Mouse (Mus musculus) limb, embryonic 12.5 days (tissue): ENCODE data around the gene Zfp983. TPM values are rescaled to one million over a fixed set of nuclear protein-coding genes. Genes with fewer than 3 reads are reported as not detected.
"Not testable (repeated sequence)": the region's sequence is repeated elsewhere in the genome, so short reads cannot be mapped to it uniquely, and the experiment has no call there.

ENCODE experiments used
- ATAC-seq: fragments of 200-750 bp; cut with Nextera tagmentation; 2 replicates; pipeline ENCODE4 v1.8.0; 2017; ENCODE audit warnings: low read depth, moderate TSS enrichment; ENCODE audit not compliant: insufficient number of reproducible peaks, insufficient read depth, low FRiP score, low TSS enrichment
- H3K27ac ChIP-seq: fragments of 300-500 bp; sonication (generic); 2 replicates; pipeline ENCODE4 v1.5.1; 2016; ENCODE audit warnings: mild to moderate bottlenecking, moderate library complexity
- H3K27me3 ChIP-seq: fragments of 300-500 bp; sonication (generic); 2 replicates; pipeline ENCODE4 v1.6.1; 2016; ENCODE audit warnings: mild to moderate bottlenecking, moderate library complexity
- H3K36me3 ChIP-seq: fragments of 300-500 bp; sonication (generic); 2 replicates; pipeline ENCODE4 v1.6.1; 2016; ENCODE audit warnings: mild to moderate bottlenecking, moderate library complexity
- H3K4me1 ChIP-seq: fragments of 300-500 bp; sonication (generic); replicated peaks from 2 replicates; pipeline ENCODE4 v1.6.1; 2016
- H3K4me2 ChIP-seq: fragments of 300-500 bp; sonication (generic); 2 replicates; pipeline ENCODE4 v1.6.1; 2016; ENCODE audit warnings: mild to moderate bottlenecking, moderate library complexity
- H3K4me3 ChIP-seq: fragments of 300-500 bp; sonication (generic); replicated peaks from 2 replicates; pipeline ENCODE4 v1.5.1; 2016; ENCODE audit warnings: mild to moderate bottlenecking
- H3K9ac ChIP-seq: fragments of 300-500 bp; sonication (generic); replicated peaks from 2 replicates; pipeline ENCODE4 v1.6.1; 2016; ENCODE audit warnings: mild to moderate bottlenecking, moderate library complexity
- H3K9me3 ChIP-seq: fragments of 300-500 bp; sonication (generic); 2 replicates; pipeline ENCODE4 v1.6.1; 2016; ENCODE audit warnings: mild to moderate bottlenecking, moderate library complexity
- WGBS: fragments of 180-500 bp; shearing (Covaris S2); methylation state at CpG from one replicate; pipeline ENCODE4 v1.1.7; 2016; 5-methylcytosine and 5-hydroxymethylcytosine counted together
- polyA plus RNA-seq: library from polyadenylated mRNA; unstranded; fragments of >200 nt; fragmentation: Nextera tagmentation; extraction: Ambion mirVana; gene quantifications from 2 replicates; pipeline ENCODE4 v1.2.1, GENCODE M21; 2016

Zfp983 gene
- polyA plus RNA-seq = 5.2 and 7.1 TPM in 2 replicates

DNA sequence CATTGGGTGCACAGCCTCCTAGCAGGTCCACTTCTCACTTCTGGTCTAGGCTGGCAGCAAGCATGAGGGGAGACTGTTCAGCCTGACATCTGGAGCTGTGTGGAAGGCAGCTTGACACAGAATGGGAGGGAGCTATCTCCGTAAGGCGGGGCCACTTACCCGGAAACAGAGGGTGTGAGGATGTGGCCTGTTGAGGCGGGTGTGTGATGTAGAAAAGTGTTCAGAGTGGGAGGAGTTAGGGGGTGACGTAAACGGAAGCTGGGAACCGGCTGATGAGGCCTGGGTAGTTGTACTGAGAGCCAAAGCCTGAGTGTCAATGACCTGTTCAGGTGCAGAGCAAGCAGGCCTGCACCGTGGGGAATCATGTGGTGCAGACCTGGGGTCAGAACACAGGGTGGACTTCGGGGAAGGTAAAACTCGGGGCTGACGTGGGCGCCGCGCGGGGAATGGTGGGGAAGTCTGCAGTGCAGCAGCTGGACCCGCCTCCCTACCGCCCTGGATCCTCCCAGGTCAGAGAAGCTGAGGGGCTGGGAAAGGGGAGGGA lies at the start of gene Zfp983:
Gene Zfp983 (plus strand): TSS at position 261 of the 544 bp plus-strand sequence.
- Histone ChIP-seq H3K4me2 (peak within 1 kb of the TSS; percentile 53), H3K9ac (peak within 1 kb of the TSS; percentile 44; the same call in 1 of the 2 replicates), H3K4me3 (peak within 1 kb of the TSS; percentile 46), H3K27ac (peak within 1 kb of the TSS; percentile 81)
- peak; percentile 100 for ATAC-seq
- not testable (repeated sequence) for H3K36me3 ChIP-seq, H3K4me1 ChIP-seq, H3K9me3 ChIP-seq, H3K27me3 ChIP-seq
- under 1% methylated on average over 17 of the region's 17 CpGs for WGBS

DNA sequence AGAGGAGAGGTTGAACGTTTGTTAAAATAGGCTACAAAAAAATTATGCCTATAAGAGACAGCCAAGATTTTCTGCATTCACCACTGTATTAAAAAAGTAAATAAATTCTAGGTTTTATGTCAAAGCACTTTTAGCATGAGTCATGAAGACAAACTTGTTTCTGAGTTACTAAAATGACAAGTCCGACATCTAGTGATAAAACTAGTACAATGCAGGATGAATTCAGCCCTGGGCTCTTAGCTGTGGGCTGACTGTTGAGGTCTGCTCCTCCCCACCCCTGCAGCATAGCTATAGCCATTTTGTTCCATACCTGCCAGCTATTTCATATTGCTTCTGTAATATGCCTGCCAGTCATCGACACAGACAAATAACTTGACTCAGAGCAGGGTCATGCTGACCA lies 34.1 kb upstream of the Zfp983 start:
- no peak overlapping the region for H3K27ac ChIP-seq
- H3K9me3 ChIP-seq = no peaks in the 10 kb centered on the region; the same call in 1 of the 2 replicates
- H3K4me1 ChIP-seq = no peaks in the 10 kb centered on the region
- no peaks in the 10 kb centered on the region for H3K27me3 ChIP-seq
- no peaks in the 10 kb centered on the region for H3K36me3 ChIP-seq
- 79% methylated on average over 3 of the region's 3 CpGs for WGBS
- no peak overlapping the region for H3K9ac ChIP-seq
- no peak overlapping the region for H3K4me2 ChIP-seq
- H3K4me3 ChIP-seq = no peak overlapping the region
- ATAC-seq = no peak

DNA sequence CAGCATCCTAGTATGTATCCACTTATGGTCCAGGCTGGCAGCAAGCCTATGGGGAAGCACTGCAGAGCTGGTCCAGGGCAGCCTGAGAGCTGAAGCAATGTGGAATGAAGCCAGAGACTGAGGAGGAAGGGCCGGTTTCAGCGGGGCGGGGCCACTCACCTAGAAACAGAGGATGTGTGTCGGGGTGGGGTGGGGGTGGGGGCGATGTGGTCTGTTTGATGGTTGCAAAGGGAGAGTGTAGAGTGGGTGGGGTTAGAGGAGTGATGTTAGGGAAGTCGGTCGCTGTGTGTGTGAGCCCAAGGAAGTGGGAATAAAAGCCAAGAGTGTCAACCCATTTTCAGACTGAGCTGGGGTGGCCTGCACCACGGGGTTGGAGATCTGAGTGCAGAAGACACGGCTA lies 33.1 kb upstream of the Zfp983 start:
- Histone ChIP-seq H3K4me3 (no peak overlapping the region), H3K9ac (no peak overlapping the region), H3K4me2 (peak overlapping the region; percentile 43), H3K27ac (no peak overlapping the region), H3K4me1 (no peaks in the 10 kb centered on the region), H3K36me3 (no peaks in the 10 kb centered on the region), H3K9me3 (no peaks in the 10 kb centered on the region; the same call in 1 of the 2 replicates), H3K27me3 (no peaks in the 10 kb centered on the region)
- 8% methylated on average over 9 of the region's 9 CpGs for WGBS
- ATAC-seq = peak; percentile 37; the same call in 1 of the 2 replicates

DNA sequence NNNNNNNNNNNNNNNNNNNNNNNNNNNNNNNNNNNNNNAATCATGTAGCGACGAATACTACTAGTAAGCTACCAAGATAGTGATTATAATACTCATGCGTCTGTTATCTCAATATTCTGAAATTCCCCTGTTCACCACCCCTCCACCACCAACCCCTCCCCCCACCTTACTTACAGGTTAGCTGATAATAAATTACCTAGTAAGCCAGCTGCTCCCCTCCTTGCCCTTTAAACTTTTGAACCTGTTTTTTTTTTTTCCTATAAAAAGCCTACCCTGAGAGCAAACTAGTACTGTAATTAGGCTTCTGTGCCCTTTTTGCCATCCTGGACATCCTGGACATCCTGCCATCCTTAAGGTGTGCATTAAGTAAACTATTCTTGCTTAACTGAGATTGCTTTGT lies 26.8 kb upstream of the Zfp983 start:
- Histone ChIP-seq H3K4me3 (no peak overlapping the region), H3K36me3 (no peaks in the 10 kb centered on the region), H3K9me3 (no peaks in the 10 kb centered on the region), H3K4me1 (no peaks in the 10 kb centered on the region), H3K27ac (no peak overlapping the region), H3K4me2 (no peak overlapping the region), H3K27me3 (no peaks in the 10 kb centered on the region), H3K9ac (no peak overlapping the region)
- WGBS = 0% methylated on average over 1 of the region's 3 CpGs
- ATAC-seq = no peak

DNA sequence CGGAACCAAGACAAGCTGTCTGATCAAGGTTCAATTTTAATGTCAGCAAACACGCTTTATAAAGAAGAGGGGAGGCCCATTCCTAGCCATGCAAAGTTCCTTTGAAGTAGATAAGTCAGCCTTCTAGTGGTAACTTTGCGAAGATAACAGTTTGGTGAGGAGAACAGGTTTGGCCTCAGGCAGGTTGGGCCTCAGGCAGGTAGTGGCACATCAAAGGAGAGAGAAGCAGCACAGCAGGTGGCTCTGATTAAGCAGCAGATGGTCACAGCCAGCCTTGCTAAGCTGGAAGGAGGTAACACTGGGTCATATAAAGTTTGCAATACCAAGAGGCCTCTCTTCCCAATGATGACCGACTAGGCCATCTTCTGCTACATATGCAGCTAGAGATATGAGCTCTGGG lies 14.7 kb upstream of the Zfp983 start:
- H3K36me3 ChIP-seq, H3K27me3 ChIP-seq, H3K4me3 ChIP-seq, ATAC-seq, H3K9ac ChIP-seq, H3K4me2 ChIP-seq, H3K27ac ChIP-seq, H3K4me1 ChIP-seq: not testable (repeated sequence)
- WGBS = 53% methylated on average over 4 of the region's 4 CpGs
- H3K9me3 ChIP-seq = 0 out of 2 replicates have a peak, but pooled peaks cover 10% of the 10 kb centered on the region

DNA sequence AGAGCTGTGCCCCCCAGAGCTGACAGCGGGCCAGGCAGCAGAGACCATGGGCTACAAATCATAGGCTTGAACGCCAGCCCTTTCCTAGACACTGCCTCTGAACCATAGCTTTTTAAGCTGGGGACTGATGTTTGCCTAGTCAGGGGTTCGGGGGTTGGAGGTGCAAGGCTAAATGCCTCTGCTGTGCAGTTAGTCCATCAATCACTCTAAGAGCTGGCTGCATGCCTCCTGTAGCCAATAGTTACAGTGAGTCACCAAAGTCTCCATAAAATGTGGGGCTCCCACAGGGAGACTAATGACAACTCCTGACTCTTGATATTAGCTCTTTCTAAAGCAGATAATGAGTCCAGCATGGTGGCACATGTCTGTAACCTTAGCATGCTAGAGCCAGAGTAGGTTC lies 1.6 kb upstream of the Zfp983 start:
- Histone ChIP-seq H3K4me1 (no peaks in the 10 kb centered on the region), H3K4me2 (no peak overlapping the region), H3K9me3 (0 out of 2 replicates have a peak, but pooled peaks cover 2% of the 10 kb centered on the region), H3K4me3 (no peak overlapping the region), H3K27me3 (no peaks in the 10 kb centered on the region), H3K9ac (no peak overlapping the region), H3K27ac (no peak overlapping the region), H3K36me3 (no peaks in the 10 kb centered on the region)
- 40% methylated on average over 3 of the region's 3 CpGs for WGBS
- ATAC-seq = no peak

DNA sequence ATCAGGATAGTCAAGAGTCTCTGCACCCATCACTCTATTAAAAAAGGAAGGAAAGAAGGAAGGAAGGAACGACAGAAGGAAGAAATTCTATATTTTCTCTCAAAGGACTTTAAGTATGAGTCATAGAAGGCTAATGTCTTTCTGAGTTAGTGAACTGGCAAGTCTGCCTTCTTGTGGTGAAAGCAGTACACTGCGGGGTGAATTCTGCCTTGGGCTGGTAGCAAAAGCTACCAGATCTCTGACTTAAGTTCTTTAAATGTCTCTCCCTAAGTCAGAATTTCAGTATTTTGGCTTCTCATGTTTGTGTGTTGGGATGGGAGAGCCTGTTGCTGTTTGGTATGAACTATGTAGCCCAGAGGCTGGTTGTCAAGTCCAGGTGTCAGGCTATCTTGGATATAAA lies 488 bp upstream of the Zfp983 start:
- no peaks in the 10 kb centered on the region for H3K27me3 ChIP-seq
- 0 out of 2 replicates have a peak, but pooled peaks cover 2% of the 10 kb centered on the region for H3K9me3 ChIP-seq
- H3K27ac ChIP-seq = peak overlapping the region; percentile 81
- peak overlapping the region; percentile 46 for H3K4me3 ChIP-seq
- no peaks in the 10 kb centered on the region for H3K4me1 ChIP-seq
- 23% methylated on average over 2 of the region's 2 CpGs for WGBS
- H3K9ac ChIP-seq = peak overlapping the region; percentile 31; the same call in 1 of the 2 replicates
- no peaks in the 10 kb centered on the region for H3K36me3 ChIP-seq
- peak overlapping the region; percentile 53 for H3K4me2 ChIP-seq
- ATAC-seq = peak; percentile 7; the same call in 1 of the 2 replicates

DNA sequence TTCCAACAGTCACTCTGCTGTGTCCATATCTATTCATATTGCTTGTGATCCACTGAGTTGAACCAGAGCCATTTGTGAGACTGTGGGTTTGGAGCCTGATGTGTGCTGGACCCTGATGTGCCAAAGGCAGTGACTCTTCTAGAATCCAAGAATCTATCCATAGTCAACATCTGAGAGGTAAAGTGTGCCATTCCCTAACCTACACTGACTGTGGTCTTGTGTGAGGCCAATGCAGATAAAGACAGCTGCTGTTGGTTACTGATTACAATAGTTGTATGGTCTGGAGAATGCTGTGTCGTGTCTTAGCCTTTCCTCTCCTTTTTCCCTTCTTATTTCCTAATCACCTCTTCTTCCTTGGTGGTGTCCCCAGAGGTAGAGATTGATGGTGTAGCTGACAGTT lies 28.4 kb downstream of the Zfp983 start:
- ATAC-seq, H3K27ac ChIP-seq: not testable (repeated sequence)
- 38% methylated on average over 1 of the region's 1 CpGs for WGBS

DNA sequence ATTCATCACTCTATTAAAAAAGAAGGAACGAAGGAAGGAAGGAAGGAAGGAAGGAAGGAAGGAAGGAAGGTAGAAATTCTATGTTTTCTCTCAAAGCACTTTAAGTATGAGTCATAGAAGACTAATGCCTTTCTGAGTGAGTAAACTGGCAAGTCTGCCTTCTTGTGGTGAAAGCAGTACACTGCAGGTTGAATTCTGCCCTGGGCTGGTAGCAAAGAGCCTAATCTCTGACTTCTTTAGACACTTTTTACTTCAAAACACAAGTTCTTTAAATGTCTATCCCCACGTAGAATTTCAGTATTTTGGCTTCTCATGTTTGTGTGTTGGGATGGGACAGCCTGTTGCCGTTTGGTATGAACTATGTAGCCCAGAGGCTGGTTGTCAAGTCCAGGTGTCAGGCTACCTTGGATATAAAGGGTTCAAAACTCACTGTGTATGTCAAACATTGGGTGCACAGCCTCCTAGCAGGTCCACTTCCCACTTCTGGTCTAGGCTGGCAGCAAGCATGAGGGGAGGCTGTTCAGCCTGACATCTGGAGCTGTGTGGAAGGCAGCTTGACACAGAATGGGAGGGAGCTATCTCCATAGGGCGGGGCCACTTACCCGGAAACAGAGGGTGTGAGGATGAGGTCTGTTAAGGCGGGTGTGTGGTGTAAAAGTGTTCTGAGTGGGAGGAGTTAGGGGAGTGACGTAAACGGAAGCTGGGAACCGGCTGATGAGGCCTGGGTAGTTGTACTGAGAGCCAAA lies 29.0 kb downstream of the Zfp983 start:
- ATAC-seq = peak; percentile 99
- no peaks in the 10 kb centered on the region for H3K4me1 ChIP-seq
- no peaks in the 10 kb centered on the region for H3K9me3 ChIP-seq
- H3K4me2 ChIP-seq = peak overlapping the region; percentile 55
- no peaks in the 10 kb centered on the region for H3K27me3 ChIP-seq
- peaks cover under 1% of the 10 kb centered on the region; the same call in 1 of the 2 replicates for H3K36me3 ChIP-seq
- H3K27ac ChIP-seq = peak overlapping the region; percentile 32; the same call in 1 of the 2 replicates
- H3K4me3 ChIP-seq = peak overlapping the region; percentile 47
- 5% methylated on average over 9 of the region's 9 CpGs for WGBS
- H3K9ac ChIP-seq = peak overlapping the region; percentile 34; the same call in 1 of the 2 replicates

More for the DNA sequence above, 28.4 kb downstream of the Zfp983 start:
- not testable (repeated sequence) for H3K4me2 ChIP-seq, H3K4me3 ChIP-seq, H3K9ac ChIP-seq, H3K27me3 ChIP-seq, H3K4me1 ChIP-seq, H3K9me3 ChIP-seq, H3K36me3 ChIP-seq

DNA sequence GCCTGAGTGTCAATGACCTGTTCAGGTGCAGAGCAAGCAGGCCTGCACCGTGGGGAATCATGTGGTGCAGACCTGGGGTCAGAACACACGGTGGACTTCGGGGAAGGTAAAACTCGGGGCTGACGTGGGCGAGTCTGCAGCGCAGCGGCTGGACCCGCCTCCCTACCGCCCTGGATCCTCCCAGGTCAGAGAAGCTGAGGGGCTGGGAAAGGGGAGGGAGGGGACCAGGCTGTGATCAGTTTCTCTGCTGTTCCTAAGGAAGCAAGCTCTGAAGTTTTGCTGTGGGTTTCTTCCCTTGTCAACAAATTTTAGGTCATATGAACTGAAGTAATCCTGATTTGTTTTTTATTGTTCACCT lies 29.6 kb downstream of the Zfp983 start:
- Histone ChIP-seq H3K4me3 (peak overlapping the region; percentile 47), H3K4me2 (peak overlapping the region; percentile 55), H3K27ac (peak overlapping the region; percentile 32; the same call in 1 of the 2 replicates), H3K9ac (peak overlapping the region; percentile 34; the same call in 1 of the 2 replicates)
- not testable (repeated sequence) for H3K4me1 ChIP-seq, H3K9me3 ChIP-seq, H3K36me3 ChIP-seq, H3K27me3 ChIP-seq
- WGBS = 0% methylated on average over 10 of the region's 10 CpGs
- ATAC-seq = peak; percentile 95

DNA sequence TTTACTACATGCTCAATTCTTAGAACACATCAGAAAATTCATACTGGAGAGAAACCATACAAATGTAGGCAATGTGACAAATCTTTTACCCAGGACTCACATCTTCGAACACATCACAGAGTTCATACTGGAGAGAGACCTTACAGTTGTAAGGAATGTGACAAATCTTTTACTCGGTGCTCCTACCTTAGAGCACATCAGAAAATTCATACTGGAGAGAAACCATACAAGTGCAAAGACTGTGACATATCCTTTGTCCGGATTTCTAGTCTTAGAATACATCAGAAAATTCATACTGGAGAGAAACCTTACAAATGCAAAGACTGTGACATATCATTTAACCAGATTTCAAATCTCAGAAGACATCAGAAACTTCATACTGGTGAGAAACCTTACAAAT lies 41.1 kb downstream of the Zfp983 start, which contains the start of gene Gm10226:
Gene Gm10226 (plus strand): TSS at position 301 of the 400 bp plus-strand sequence.
- H3K9me3 ChIP-seq = no peaks in the 10 kb centered on the region
- H3K27me3 ChIP-seq = no peaks in the 10 kb centered on the region
- no peak within 1 kb of the TSS for H3K4me2 ChIP-seq
- no peak for ATAC-seq
- no peak within 1 kb of the TSS for H3K4me3 ChIP-seq
- no peak within 1 kb of the TSS for H3K27ac ChIP-seq
- WGBS = 89% methylated on average over 3 of the region's 3 CpGs
- peaks cover 31% of the 10 kb centered on the region for H3K36me3 ChIP-seq
- H3K9ac ChIP-seq = no peak within 1 kb of the TSS
- no peaks in the 10 kb centered on the region for H3K4me1 ChIP-seq
